Mouse (Mus musculus): ENCODE measurements around the gene Kcnt2. TPM values are rescaled to one million over a fixed set of nuclear protein-coding genes. Genes with fewer than 3 reads are reported as not detected.

The Kcnt2 gene
- polyA plus RNA-seq, 1 experiment from 2014 or later = 0.86 TPM

Other genes with a start within 250 kb of the Kcnt2 start
- gene Cfh, start 62.4 kb upstream of the Kcnt2 start, polyA plus RNA-seq (2016; fragmentation: Nextera tagmentation; extraction: Ambion mirVana) = 1.5 TPM in 2 replicates

Data from embryonic facial prominence, embryonic 10.5 days (tissue).